Mouse (Mus musculus) activated CD4-positive, CD25-positive, alpha-beta regulatory T cell, adult 4 months (primary cell): Measurements from ENCODE around the gene Il6st. TPM values are rescaled to one million over a fixed set of nuclear protein-coding genes. Genes with fewer than 3 reads are reported as not detected.
A peak's percentile ranks its signal among the peaks of the same experiment; 100 is the strongest.

Source experiments
- ATAC-seq: one replicate; pipeline ENCODE4 v1.8.0; 2017
- polyA plus RNA-seq, 2 experiments: library from polyadenylated mRNA; unstranded; fragments of 100-300 nt; shearing (Covaris generic); gene quantifications; one replicate each; pipeline ENCODE4 v1.2.1; 2017

The Il6st gene
- polyA plus RNA-seq, 2 experiments from 2014 or later, result 29.5 to 37.5 TPM

GRCm38 (mm10) chr13:112442867-112443529, 20.9 kb upstream of the Il6st start:
- no peak for ATAC-seq

GRCm38 (mm10) chr13:112447108-112447665, 16.7 kb upstream of the Il6st start:
- peak; percentile 85 for ATAC-seq

- ATAC-seq, result peak; percentile 61
These were observed 13.7 kb upstream of the Il6st start for GRCm38 (mm10) chr13:112450210-112450609.

- ATAC-seq, result no peak
These were observed 6.5 kb upstream of the Il6st start for GRCm38 (mm10) chr13:112457366-112457765.

GRCm38 (mm10) chr13:112458016-112458415, 5.9 kb upstream of the Il6st start:
- no peak for ATAC-seq

- no peak for ATAC-seq
These were observed 5.3 kb upstream of the Il6st start for GRCm38 (mm10) chr13:112458435-112459018.

GRCm38 (mm10) chr13:112459956-112460355, 3.9 kb upstream of the Il6st start:
- no peak for ATAC-seq

- ATAC-seq, result no peak
These were observed 1.4 kb upstream of the Il6st start for GRCm38 (mm10) chr13:112462411-112462987.

- ATAC-seq, result peak; percentile 3
These were observed 500 bp upstream of the Il6st start for GRCm38 (mm10) chr13:112463337-112463802.

GRCm38 (mm10) chr13:112464626-112465287, 887 bp downstream of the Il6st start:
- ATAC-seq, result no peak

- ATAC-seq, result no peak
These were observed 1.7 kb downstream of the Il6st start for GRCm38 (mm10) chr13:112465585-112465984.

- ATAC-seq, result no peak
These were observed 2.5 kb downstream of the Il6st start for GRCm38 (mm10) chr13:112466136-112466945.

GRCm38 (mm10) chr13:112466946-112467255, 3.0 kb downstream of the Il6st start:
- ATAC-seq, result no peak

- ATAC-seq, result no peak
These were observed 3.5 kb downstream of the Il6st start for GRCm38 (mm10) chr13:112467384-112467783.

GRCm38 (mm10) chr13:112469491-112469890, 5.6 kb downstream of the Il6st start:
- ATAC-seq, result no peak

- no peak for ATAC-seq
These were observed 7.3 kb downstream of the Il6st start for GRCm38 (mm10) chr13:112471201-112471600.

- peak; percentile 45 for ATAC-seq
These were observed 8.6 kb downstream of the Il6st start for GRCm38 (mm10) chr13:112472401-112473023.

GRCm38 (mm10) chr13:112473757-112474755, 10.2 kb downstream of the Il6st start:
- ATAC-seq, result peak; percentile 51

GRCm38 (mm10) chr13:112479032-112479431, 15.2 kb downstream of the Il6st start:
- ATAC-seq, result no peak

GRCm38 (mm10) chr13:112479926-112480325, 16.1 kb downstream of the Il6st start:
- ATAC-seq, result no peak

GRCm38 (mm10) chr13:112482525-112482924, 18.7 kb downstream of the Il6st start:
- no peak for ATAC-seq
